Mouse (Mus musculus) cortical plate, adult 2 months (tissue): ENCODE data around the gene Gm4559.

Experiments used
- CTCF ChIP-seq: fragments of 200-500 bp; IDR thresholded peaks from 2 replicates; pipeline ENCODE4 v1.5.1; 2011; ENCODE audit warnings: mild to moderate bottlenecking, control low read depth, low read length; ENCODE audit not compliant: insufficient read depth; ENCODE audit errors: extremely low read depth
- POLR2A ChIP-seq: fragments of 200-500 bp; IDR thresholded peaks from 2 replicates; pipeline ENCODE4 v1.6.1; 2011; ENCODE audit warnings: mild to moderate bottlenecking, low read length, control low read depth; ENCODE audit not compliant: insufficient read depth; ENCODE audit errors: extremely low read depth

DNA sequence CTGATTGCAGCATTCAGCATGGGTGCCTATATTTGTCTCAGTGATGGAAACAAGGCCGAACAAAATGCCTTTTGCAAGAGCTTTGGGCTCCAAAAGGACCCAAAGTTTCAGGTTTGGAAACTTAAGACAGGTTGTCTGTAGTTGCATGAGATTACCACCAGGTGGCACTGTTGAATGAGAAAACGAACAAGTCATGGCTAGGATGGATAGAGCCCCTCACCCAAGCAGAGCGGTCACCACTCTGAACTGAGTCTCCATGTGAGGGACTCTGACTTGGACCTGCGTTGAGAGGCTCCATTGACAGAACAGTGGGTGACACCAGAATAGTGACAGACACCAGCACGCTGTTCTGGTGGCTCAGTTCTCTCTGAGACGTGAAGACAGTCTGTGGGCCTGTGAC is 42.4 kb upstream of the Gm4559 start:
- TF ChIP-seq CTCF (peak; percentile 77), POLR2A (no peak)
